Mouse (Mus musculus) frontal cortex, postnatal 10 days (tissue): ENCODE data around the gene Mon2.
A peak's percentile ranks its signal among the peaks of the same experiment; 100 is the strongest.
"Not testable (repeated sequence)": the region's sequence is repeated elsewhere in the genome, so short reads cannot be mapped to it uniquely, and the experiment has no call there.

Experiments
- DNase-seq, 2 experiments: peaks; one replicate each; pipeline ENCODE4 v3.0.0; 2022; ENCODE audit warnings: low spot score in 2 of 2, mixed read lengths in 1 of 2

The Mon2 gene

GRCm38 (mm10) chr10:122991648-122992047, 84.7 kb downstream of the Mon2 start:
- no peak for DNase-seq

GRCm38 (mm10) chr10:122991053-122991452, 85.3 kb downstream of the Mon2 start:
- DNase-seq, result peak in 1 of 2 experiments; percentile 33

GRCm38 (mm10) chr10:122990606-122991005, 85.7 kb downstream of the Mon2 start:
- DNase-seq, result no peak

GRCm38 (mm10) chr10:122989916-122990315, 86.4 kb downstream of the Mon2 start:
- DNase-seq, result no peak

GRCm38 (mm10) chr10:122988372-122988771, 87.9 kb downstream of the Mon2 start:
- DNase-seq, result no peak

- DNase-seq, result peak; percentile 40 to 41
Observed at GRCm38 (mm10) chr10:122987671-122988128, 88.6 kb downstream of the Mon2 start.

- peak; percentile 37 to 74 for DNase-seq
Observed at GRCm38 (mm10) chr10:122986320-122987225, 89.7 kb downstream of the Mon2 start.

- DNase-seq, result peak; percentile 75 to 84
Observed at GRCm38 (mm10) chr10:122985515-122986319, 90.6 kb downstream of the Mon2 start.

- no peak for DNase-seq
Observed at GRCm38 (mm10) chr10:122985252-122985514, 91.1 kb downstream of the Mon2 start.

- no peak for DNase-seq
Observed at GRCm38 (mm10) chr10:122984531-122985251, 91.6 kb downstream of the Mon2 start.

GRCm38 (mm10) chr10:122983579-122984530, 92.5 kb downstream of the Mon2 start:
- DNase-seq, result no peak

GRCm38 (mm10) chr10:122982909-122983578, 93.3 kb downstream of the Mon2 start:
- no peak for DNase-seq

- no peak for DNase-seq
Observed at GRCm38 (mm10) chr10:122980123-122980522, 96.2 kb downstream of the Mon2 start.

GRCm38 (mm10) chr10:122979356-122979755, 96.9 kb downstream of the Mon2 start:
- DNase-seq, result no peak

GRCm38 (mm10) chr10:122976038-122976437, 100.3 kb downstream of the Mon2 start:
- no peak for DNase-seq

GRCm38 (mm10) chr10:122973241-122973640, 103.1 kb downstream of the Mon2 start:
- no peak for DNase-seq

- DNase-seq, result no peak
Observed at GRCm38 (mm10) chr10:122970188-122970587, 106.1 kb downstream of the Mon2 start.

- DNase-seq, result no peak
Observed at GRCm38 (mm10) chr10:122966421-122966820, 109.9 kb downstream of the Mon2 start.

GRCm38 (mm10) chr10:122965650-122966049, 110.7 kb downstream of the Mon2 start:
- DNase-seq, result not testable (repeated sequence)

- DNase-seq, result no peak
Observed at GRCm38 (mm10) chr10:122964241-122964636, 112.1 kb downstream of the Mon2 start.
